Mouse (Mus musculus): Measurements from ENCODE around the gene Trim33.

DNA sequence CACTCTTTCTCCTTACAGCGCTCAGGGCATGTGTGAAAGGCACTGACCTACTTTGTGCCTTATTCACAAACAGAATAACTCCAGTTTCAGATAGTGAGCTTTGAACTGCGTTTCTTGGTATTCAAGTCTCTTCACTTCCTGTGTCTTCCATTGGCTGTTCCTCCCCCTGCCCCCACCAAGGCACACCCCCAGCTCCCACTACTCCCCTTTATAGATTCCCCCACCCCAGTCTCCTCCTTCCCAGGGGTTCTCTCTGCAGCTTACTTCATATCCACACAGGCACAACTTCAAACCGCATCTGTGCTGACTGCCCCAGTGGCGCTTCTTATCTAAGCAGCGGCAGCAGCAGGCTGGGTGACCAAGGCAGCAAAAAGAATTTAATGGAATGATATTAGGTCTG lies 105.9 kb downstream of the Trim33 start:
- TF ChIP-seq GATA1 (IDR thresholded peaks at IDR 0.05; ENCODE audit: low read length) (peak; percentile 23), TAL1 (IDR thresholded peaks at IDR 0.05; ENCODE audit: low read length) (no peak)

Measured in erythroblast, embryonic 14.5 days (primary cell).